Mouse (Mus musculus): ENCODE data around the gene Med25.

DNA sequence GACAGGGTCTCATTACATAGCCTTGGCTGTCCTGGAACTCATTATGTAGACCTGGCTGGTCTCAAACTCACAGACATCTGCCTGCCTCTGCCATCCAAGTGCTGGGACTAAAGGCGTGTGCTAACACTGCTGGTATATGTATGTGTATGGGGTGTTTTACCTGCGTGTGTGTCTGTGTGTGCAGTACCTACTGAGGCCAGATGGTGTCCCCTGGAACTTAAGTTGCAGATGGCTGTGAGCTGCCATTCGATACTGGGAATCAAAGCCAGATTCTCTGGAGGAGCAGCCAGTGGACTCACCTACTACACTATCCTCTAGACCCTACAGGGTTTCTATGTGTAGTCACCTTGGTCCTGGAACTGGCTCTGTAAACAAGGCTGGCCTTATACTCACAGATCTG lies 33.0 kb upstream of the Med25 start:
- peak; percentile 42 for TF ChIP-seq CTCF (IDR thresholded peaks at IDR 0.05; ENCODE audit: insufficient read depth, low read length)
- TF ChIP-seq POLR2A (IDR thresholded peaks at IDR 0.05; ENCODE audit: borderline replicate concordance, extremely low read depth, low read depth, low read length): no peak

Measured in lung, adult 2 months (tissue).